18 mouse cellular contexts compared by ENCODE assay signal in the genomic region with DNA sequence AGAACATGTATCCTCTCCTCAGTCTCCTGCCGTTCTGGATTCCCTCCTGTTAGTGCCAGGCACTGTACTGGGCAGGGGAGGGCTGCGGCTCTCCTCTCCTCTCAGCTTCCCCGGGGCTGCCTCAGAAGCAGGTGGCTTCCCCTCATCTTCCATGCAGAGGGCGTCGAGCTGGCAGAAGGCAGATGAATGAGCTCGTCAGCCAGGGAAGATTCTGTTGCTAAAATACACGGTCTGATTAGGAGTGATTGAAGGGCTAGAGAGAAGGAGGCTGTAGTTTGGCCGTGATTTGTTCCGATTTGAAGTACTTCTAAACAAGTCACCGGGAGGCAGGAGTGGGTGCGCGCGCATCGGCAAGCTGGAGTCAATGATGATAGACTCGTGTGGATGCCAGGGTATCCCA.
A peak's percentile ranks its signal among the peaks of the same experiment; 100 is the strongest.
DNase-seq lines count a peak whose midpoint lies in the region; ATAC-seq lines count a peak whose summit lies in the region.
"Had no signal": no experiment of that assay in that cellular context is flagged by ENCODE, and none has a peak within 500 bp of the region (broad histone marks: within the 10 kb centered on the region; RNA-seq: fewer than 3 reads in every experiment).

No protein-coding gene starts in this region.

- peak overlapping the region; percentile 59 for H3K27ac ChIP-seq in forebrain, embryonic 12.5 days
- H3K27ac ChIP-seq in forebrain, embryonic 11.5 days (ENCODE audit: low read depth, low read length) = no peak overlapping the region
- H3K27ac ChIP-seq: gastrocnemius, adult 2 months; liver, embryonic 13.5 days had no signal

- no peak overlapping the region for H3K4me3 ChIP-seq in forebrain, embryonic 12.5 days (replicated peaks)
- no peak overlapping the region for H3K4me3 ChIP-seq in forebrain, embryonic 11.5 days (ENCODE audit: low read depth, low read length)
- H3K4me3 ChIP-seq: erythroblast, embryonic 14.5 days; gastrocnemius, adult 2 months; liver, embryonic 13.5 days had no signal

- H3K9ac ChIP-seq in forebrain, embryonic 12.5 days = no peak overlapping the region
- H3K9ac ChIP-seq in forebrain, embryonic 11.5 days (ENCODE audit: low read length) = no peak overlapping the region
- H3K9ac ChIP-seq: liver, embryonic 13.5 days had no signal

- no peak overlapping the region for H3K4me2 ChIP-seq in forebrain, embryonic 12.5 days
- no peak overlapping the region for H3K4me2 ChIP-seq in forebrain, embryonic 11.5 days (ENCODE audit: low read depth, low read length, severe bottlenecking)
- H3K4me2 ChIP-seq: heart, embryonic 11.5 days; liver, embryonic 13.5 days had no signal

- no peaks in the 10 kb centered on the region for H3K27me3 ChIP-seq in forebrain, embryonic 12.5 days
- H3K27me3 ChIP-seq in forebrain, embryonic 11.5 days (ENCODE audit: control insufficient read depth, insufficient read depth, low read length) = no peaks in the 10 kb centered on the region
- H3K27me3 ChIP-seq: liver, embryonic 13.5 days had no signal

- ATAC-seq in forebrain, embryonic 12.5 days (ENCODE audit: low FRiP score) = peak; percentile 57; the same call in 1 of the 2 replicates
- no peak for ATAC-seq in forebrain, embryonic 11.5 days (replicated peaks; ENCODE audit: low FRiP score)
- ATAC-seq: activated CD4-positive, CD25-positive, alpha-beta regulatory T cell, adult 4 months; lung, postnatal 0 days had no signal

- no peak for DNase-seq in forebrain, embryonic 11.5 days (ENCODE audit: low spot score)
- peak; percentile 14 for DNase-seq in retina, postnatal 1 day
- DNase-seq in retina, embryonic 14.5 days (ENCODE audit: low spot score) = no peak
- DNase-seq in layer of hippocampus, postnatal 36 days = peak; percentile 52 to 55
- peak; percentile 35 for DNase-seq in right cerebral cortex, postnatal 4 days
- DNase-seq in heart, postnatal 4 days = no peak
- no peak for DNase-seq in spleen, postnatal 4 days (ENCODE audit: low spot score in 2 of 2)
- DNase-seq: cerebellum, adult 9-11 months; gastrocnemius, adult 2 months; kidney, adult 8-10 months; kidney, postnatal 4 days; left cerebral cortex, postnatal 4 days; liver, embryonic 13.5 days had no signal

- peaks cover 15% of the 10 kb centered on the region for H3K4me1 ChIP-seq in forebrain, embryonic 12.5 days
- H3K4me1 ChIP-seq in forebrain, embryonic 11.5 days (replicated peaks; ENCODE audit: control insufficient read depth, insufficient read depth, low read length) = no peaks in the 10 kb centered on the region
- H3K4me1 ChIP-seq: liver, embryonic 13.5 days had no signal

- 58% methylated on average over 15 of the region's 15 CpGs for WGBS in forebrain, embryonic 12.5 days
- WGBS in forebrain, embryonic 11.5 days = 74% methylated on average over 15 of the region's 15 CpGs

- H3K9me3 ChIP-seq in forebrain, embryonic 12.5 days = no peaks in the 10 kb centered on the region
- no peaks in the 10 kb centered on the region for H3K9me3 ChIP-seq in forebrain, embryonic 11.5 days (ENCODE audit: control insufficient read depth, low read length)
- H3K9me3 ChIP-seq: liver, embryonic 13.5 days had no signal

- no peaks in the 10 kb centered on the region for H3K36me3 ChIP-seq in forebrain, embryonic 12.5 days (replicated peaks)
- no peaks in the 10 kb centered on the region for H3K36me3 ChIP-seq in forebrain, embryonic 11.5 days (ENCODE audit: control insufficient read depth, insufficient read depth, low read length)
- H3K36me3 ChIP-seq: liver, embryonic 13.5 days had no signal

Comparison
In these comparisons a context has a peak if more than half of its experiments do, and no peak if none do; other contexts are left out.
1. DNase-seq: peak in retina, postnatal 1 day (single experiment), layer of hippocampus, postnatal 36 days (2 of 2) and right cerebral cortex, postnatal 4 days (single experiment); none in forebrain, embryonic 11.5 days (single experiment), retina, embryonic 14.5 days (single experiment), heart, postnatal 4 days (single experiment) and spleen, postnatal 4 days (0 of 2).